Mouse (Mus musculus): Measurements from ENCODE around the gene Ubiad1. TPM values are rescaled to one million over a fixed set of nuclear protein-coding genes. Genes with fewer than 3 reads are reported as not detected.

Ubiad1 gene
- total RNA-seq (2014; fragmentation: Nextera tagmentation) (7.9 and 16.8 TPM in 2 replicates), total RNA-seq (2017) (9.5 and 12.2 TPM in 2 replicates)

DNA sequence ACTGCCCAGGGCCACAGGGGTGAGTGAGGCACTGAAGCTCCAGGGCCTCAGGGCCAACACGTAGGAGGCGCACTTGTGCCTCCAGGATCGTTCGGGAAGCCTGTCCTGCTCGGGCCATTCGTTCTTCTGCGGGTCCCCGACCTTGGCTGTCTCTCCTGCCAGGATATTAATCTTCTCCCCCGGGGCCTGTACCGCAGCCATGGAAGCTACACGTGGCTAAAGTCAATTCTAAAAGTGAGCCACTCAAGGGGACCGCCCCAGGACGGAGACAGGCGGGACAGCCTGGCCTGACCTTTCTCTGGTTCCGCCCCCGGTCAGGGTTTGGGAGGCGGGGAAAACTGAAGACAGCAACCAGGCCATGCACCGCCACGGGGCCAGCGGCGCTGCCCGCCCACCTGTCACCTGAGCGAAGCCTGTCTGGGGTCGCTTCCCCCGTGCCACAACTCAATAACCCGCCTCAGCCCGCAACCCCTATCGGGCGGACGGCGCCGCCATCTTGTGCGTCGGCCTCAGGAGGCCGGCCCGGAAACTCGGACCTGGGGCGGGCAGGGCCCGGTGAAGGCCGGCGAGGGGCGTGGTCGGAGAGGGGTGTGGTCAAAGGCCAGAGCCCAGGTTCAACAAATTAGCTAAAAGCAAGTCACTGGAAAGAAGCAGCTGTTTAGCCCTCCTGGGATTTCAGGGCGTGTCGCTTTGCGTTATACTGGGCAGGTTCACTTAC lies at the start of gene Ubiad1:
TSS of gene Ubiad1 (minus strand) at position 522 of the 718 bp plus-strand sequence.
- ATAC-seq (replicated peaks; ENCODE audit: poor library complexity, severe bottlenecking) = peak; percentile 71

GRCm38 (mm10) chr4:148491448-148491847 lies 46.9 kb upstream of the Ubiad1 start:
- no peak for ATAC-seq (replicated peaks; ENCODE audit: poor library complexity, severe bottlenecking)

GRCm38 (mm10) chr4:148490502-148490901 lies 45.9 kb upstream of the Ubiad1 start:
- no peak for ATAC-seq (replicated peaks; ENCODE audit: poor library complexity, severe bottlenecking)

- no peak for ATAC-seq (replicated peaks; ENCODE audit: poor library complexity, severe bottlenecking)
These were observed 43.3 kb upstream of the Ubiad1 start for GRCm38 (mm10) chr4:148487841-148488240.

DNA sequence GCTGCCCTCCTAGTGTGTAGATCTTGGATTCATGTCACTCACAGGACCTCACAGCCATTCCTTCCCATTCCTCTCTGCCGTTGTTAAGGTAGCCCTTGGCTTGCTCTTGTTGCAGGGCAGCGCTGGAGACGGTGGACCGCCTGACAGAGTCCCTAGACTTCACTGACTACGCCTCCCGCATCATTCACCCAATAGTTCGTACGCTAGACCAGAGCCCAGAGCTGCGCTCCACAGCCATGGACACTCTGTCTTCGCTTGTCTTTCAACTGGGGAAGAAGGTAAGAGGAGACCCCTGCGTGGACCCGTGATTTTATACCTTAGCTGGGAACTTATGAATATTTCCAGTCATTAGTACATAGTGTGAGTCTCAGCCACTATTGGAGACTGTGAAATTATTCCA lies 39.9 kb upstream of the Ubiad1 start:
- no peak for ATAC-seq (replicated peaks; ENCODE audit: poor library complexity, severe bottlenecking)

GRCm38 (mm10) chr4:148481557-148482168 lies 37.1 kb upstream of the Ubiad1 start:
- ATAC-seq (replicated peaks; ENCODE audit: poor library complexity, severe bottlenecking) = no peak

- no peak for ATAC-seq (replicated peaks; ENCODE audit: poor library complexity, severe bottlenecking)
These were observed 35.7 kb upstream of the Ubiad1 start for GRCm38 (mm10) chr4:148480245-148480644.

DNA sequence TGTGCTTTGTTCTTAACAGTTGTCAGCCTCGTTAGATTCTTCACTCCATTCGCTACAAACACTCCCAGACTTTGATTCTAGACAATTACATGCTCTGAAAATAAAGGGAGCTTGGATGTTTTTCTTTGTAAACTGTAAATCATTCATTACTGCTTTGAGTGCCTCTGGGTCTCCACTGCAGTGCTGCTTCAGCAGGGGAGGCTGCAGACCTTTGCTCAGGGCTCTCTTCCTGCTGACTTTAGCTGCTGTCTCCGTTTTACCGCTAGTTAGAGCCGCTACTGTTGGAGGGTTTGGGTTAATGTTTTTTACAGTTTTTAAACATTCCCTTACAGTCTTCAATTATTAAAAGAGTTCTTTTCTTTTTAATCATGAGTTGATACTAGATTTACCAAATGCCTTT lies 28.9 kb upstream of the Ubiad1 start:
- no peak for ATAC-seq (replicated peaks; ENCODE audit: poor library complexity, severe bottlenecking)

- no peak for ATAC-seq (replicated peaks; ENCODE audit: poor library complexity, severe bottlenecking)
These were observed 28.0 kb upstream of the Ubiad1 start for GRCm38 (mm10) chr4:148472436-148473174.

GRCm38 (mm10) chr4:148471363-148471806 lies 26.8 kb upstream of the Ubiad1 start:
- no peak for ATAC-seq (replicated peaks; ENCODE audit: poor library complexity, severe bottlenecking)

- ATAC-seq (replicated peaks; ENCODE audit: poor library complexity, severe bottlenecking) = no peak
These were observed 25.1 kb upstream of the Ubiad1 start for GRCm38 (mm10) chr4:148469487-148470252.

DNA sequence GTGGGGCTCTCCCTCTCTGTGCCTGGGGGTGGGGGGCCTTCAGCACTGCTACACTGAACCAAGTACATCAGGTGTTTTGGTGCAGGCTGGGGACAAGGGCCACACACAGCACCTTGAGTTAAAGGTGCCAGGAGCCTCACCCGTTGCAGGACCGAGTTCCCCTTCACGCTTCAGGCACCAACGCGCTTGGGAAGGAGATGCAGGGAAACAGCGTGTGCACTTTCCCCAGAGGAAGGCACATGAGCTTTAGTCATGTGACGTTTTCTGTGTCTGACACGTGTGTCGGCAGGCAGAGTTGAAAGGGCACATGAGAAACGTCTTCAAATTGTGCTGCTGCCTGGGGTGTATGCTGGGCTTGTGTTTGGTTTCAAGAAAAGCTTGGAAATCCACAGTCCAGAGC lies 23.8 kb upstream of the Ubiad1 start:
- ATAC-seq (replicated peaks; ENCODE audit: poor library complexity, severe bottlenecking) = no peak

GRCm38 (mm10) chr4:148466511-148467079 lies 22.0 kb upstream of the Ubiad1 start:
- no peak for ATAC-seq (replicated peaks; ENCODE audit: poor library complexity, severe bottlenecking)

DNA sequence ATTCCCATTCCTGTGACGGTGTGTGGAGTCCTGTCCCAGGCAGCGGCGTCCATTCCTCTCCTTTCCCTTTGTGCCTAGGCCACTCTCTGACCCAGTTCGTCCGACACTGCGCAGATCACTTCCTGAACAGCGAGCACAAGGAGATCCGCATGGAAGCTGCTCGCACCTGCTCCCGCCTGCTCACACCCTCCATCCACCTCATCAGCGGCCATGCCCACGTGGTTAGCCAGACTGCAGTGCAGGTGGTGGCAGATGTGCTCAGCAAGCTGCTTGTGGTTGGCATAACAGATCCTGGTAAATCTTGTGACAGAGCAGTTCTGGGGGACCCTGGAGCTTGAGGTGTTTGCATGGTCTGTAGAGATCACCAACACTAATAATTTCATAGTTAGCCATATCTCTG lies 20.3 kb upstream of the Ubiad1 start:
- ATAC-seq (replicated peaks; ENCODE audit: poor library complexity, severe bottlenecking) = no peak

- no peak for ATAC-seq (replicated peaks; ENCODE audit: poor library complexity, severe bottlenecking)
These were observed 19.7 kb upstream of the Ubiad1 start for GRCm38 (mm10) chr4:148464301-148464700.

- peak; percentile 75 for ATAC-seq (replicated peaks; ENCODE audit: poor library complexity, severe bottlenecking)
These were observed 18.8 kb upstream of the Ubiad1 start for GRCm38 (mm10) chr4:148463208-148463960.

- ATAC-seq (replicated peaks; ENCODE audit: poor library complexity, severe bottlenecking) = no peak
These were observed 18.1 kb upstream of the Ubiad1 start for GRCm38 (mm10) chr4:148462717-148463116.

GRCm38 (mm10) chr4:148461772-148462171 lies 17.2 kb upstream of the Ubiad1 start:
- no peak for ATAC-seq (replicated peaks; ENCODE audit: poor library complexity, severe bottlenecking)

- no peak for ATAC-seq (replicated peaks; ENCODE audit: poor library complexity, severe bottlenecking)
These were observed 16.2 kb upstream of the Ubiad1 start for GRCm38 (mm10) chr4:148460656-148461284.

Measured in granulocyte monocyte progenitor cell, adult 5-6 weeks (primary cell).